Mouse (Mus musculus): Measurements from ENCODE around the gene Dgcr6. TPM values are rescaled to one million over a fixed set of nuclear protein-coding genes. Genes with fewer than 3 reads are reported as not detected.

Gene Dgcr6
- polyA plus RNA-seq (2012; rRNA removed; ENCODE audit: low replicate concordance) = 88.4 and 98.1 TPM in 2 replicates

DNA sequence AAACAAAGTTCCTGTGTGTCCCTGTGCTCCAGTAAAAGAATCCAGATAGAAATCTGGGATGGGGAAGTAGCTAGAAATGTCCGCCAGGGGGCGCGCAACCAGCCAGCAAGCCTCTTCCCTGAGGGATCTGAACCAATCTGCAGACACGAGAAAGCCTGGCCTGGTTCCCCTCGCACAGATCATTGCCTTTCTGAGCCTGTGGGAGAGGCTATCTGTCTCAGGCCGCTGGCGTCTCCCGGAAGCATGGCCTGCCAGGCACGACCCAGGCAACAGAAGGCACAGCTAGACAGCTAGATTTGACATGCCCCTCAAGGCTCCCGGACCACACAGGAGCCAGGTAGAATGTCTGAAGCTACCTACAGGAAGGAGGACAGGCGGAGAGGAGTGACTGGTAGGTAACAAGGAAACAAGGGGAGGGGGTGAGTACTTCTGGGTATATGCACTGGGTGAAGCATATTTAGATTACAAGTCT lies at the start of gene Dgcr6:
Gene Dgcr6, plus strand, starts transcription at position 130 of the 472 bp plus-strand sequence.

Other genes starting within 250 kb of the Dgcr6 start
- gene B830017H08Rik, start 219.7 kb upstream of the Dgcr6 start, polyA plus RNA-seq (2012; rRNA removed; ENCODE audit: low replicate concordance) = 0.06 TPM in 1 of 2 replicates, not detected in the other
- gene Car15, start 214.5 kb upstream of the Dgcr6 start, polyA plus RNA-seq (2012; rRNA removed; ENCODE audit: low replicate concordance) = 4.0 and 5.8 TPM in 2 replicates
- gene Gm20518, start 161.2 kb upstream of the Dgcr6 start, polyA plus RNA-seq (2012; rRNA removed; ENCODE audit: low replicate concordance) = 0.66 and 1.6 TPM in 2 replicates
- gene Tssk1, start 158.6 kb upstream of the Dgcr6 start, polyA plus RNA-seq (2012; rRNA removed; ENCODE audit: low replicate concordance) = 0.14 and 0.16 TPM in 2 replicates
- 101 and 165 TPM in 2 replicates for gene Dgcr2, start 154.3 kb upstream of the Dgcr6 start, polyA plus RNA-seq (2012; rRNA removed; ENCODE audit: low replicate concordance)
- not detected in 2 replicates for gene Tssk2, start 154.2 kb upstream of the Dgcr6 start, polyA plus RNA-seq (2012; rRNA removed; ENCODE audit: low replicate concordance)
- gene Ess2, start 141.5 kb upstream of the Dgcr6 start, polyA plus RNA-seq (2012; rRNA removed; ENCODE audit: low replicate concordance) = 26.6 and 29.1 TPM in 2 replicates
- gene Gsc2, start 137.8 kb upstream of the Dgcr6 start, polyA plus RNA-seq (2012; rRNA removed; ENCODE audit: low replicate concordance) = not detected in 2 replicates
- 860 and 1,002 TPM in 2 replicates for gene Slc25a1, start 124.6 kb upstream of the Dgcr6 start, polyA plus RNA-seq (2012; rRNA removed; ENCODE audit: low replicate concordance)
- not detected in 2 replicates for gene Vpreb2, start 72.4 kb upstream of the Dgcr6 start, polyA plus RNA-seq (2012; rRNA removed; ENCODE audit: low replicate concordance)
- gene Prodh, start 37.3 kb downstream of the Dgcr6 start, polyA plus RNA-seq (2012; rRNA removed; ENCODE audit: low replicate concordance) = 38.0 and 55.1 TPM in 2 replicates
- gene Rtn4r, start 74.8 kb downstream of the Dgcr6 start, polyA plus RNA-seq (2012; rRNA removed; ENCODE audit: low replicate concordance) = 1.0 and 6.5 TPM in 2 replicates
- gene Ccdc188, start 165.0 kb downstream of the Dgcr6 start, polyA plus RNA-seq (2012; rRNA removed; ENCODE audit: low replicate concordance) = not detected in 2 replicates
- 43.9 and 80.8 TPM in 2 replicates for gene Zdhhc8, start 182.3 kb downstream of the Dgcr6 start, polyA plus RNA-seq (2012; rRNA removed; ENCODE audit: low replicate concordance)
- gene Trmt2a, start 195.8 kb downstream of the Dgcr6 start, polyA plus RNA-seq (2012; rRNA removed; ENCODE audit: low replicate concordance) = 54.7 and 82.4 TPM in 2 replicates
- 27.0 and 76.4 TPM in 2 replicates for gene Ranbp1, start 195.9 kb downstream of the Dgcr6 start, polyA plus RNA-seq (2012; rRNA removed; ENCODE audit: low replicate concordance)
- not detected in 2 replicates for gene Gm49776, start 205.5 kb downstream of the Dgcr6 start, polyA plus RNA-seq (2012; rRNA removed; ENCODE audit: low replicate concordance)
- gene Dgcr8, start 236.4 kb downstream of the Dgcr6 start, polyA plus RNA-seq (2012; rRNA removed; ENCODE audit: low replicate concordance) = 18.0 and 38.7 TPM in 2 replicates

All from subcutaneous adipose tissue, adult 2 months (tissue).